ENCODE assay signal across 19 mouse cellular contexts in the genomic region with DNA sequence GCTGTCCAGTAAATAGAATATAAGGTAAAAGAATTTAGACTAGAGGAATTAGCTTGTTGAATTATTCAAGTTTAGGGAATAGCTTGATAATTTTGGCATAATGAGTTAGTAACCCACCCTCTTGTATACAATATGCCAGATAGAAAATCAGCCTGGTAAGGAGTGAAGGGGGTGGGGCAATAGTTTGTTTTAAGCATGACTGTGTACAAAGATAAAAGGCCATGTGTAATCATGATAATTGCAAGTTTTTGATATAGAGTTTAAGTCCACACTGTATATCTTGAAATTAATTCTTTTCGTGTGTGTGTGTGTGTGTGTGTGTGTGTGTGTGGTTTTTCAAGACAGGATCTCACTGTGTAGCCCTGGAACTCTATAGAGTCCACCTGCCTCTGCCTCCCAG. TPM values are rescaled to one million over a fixed set of nuclear protein-coding genes. Genes with fewer than 3 reads are reported as not detected.
"Had no signal": no experiment of that assay in that cellular context is flagged by ENCODE, and none has a peak within 500 bp of the region (broad histone marks: within the 10 kb centered on the region; RNA-seq: fewer than 3 reads in every experiment).

No protein-coding gene starts in this region.

- DNase-seq: kidney, adult 18-20 months; kidney, postnatal 10 days; lung, adult 2 months; lung, postnatal 36 days; retina, postnatal 1 day; right cerebral cortex, postnatal 4 days; spleen, adult 18-20 months; thymus, adult 18-20 months; thymus, postnatal 14 days had no signal

- ATAC-seq: lung, postnatal 0 days had no signal

- H3K27me3 ChIP-seq: neural tube, embryonic 12.5 days had no signal

- H3K36me3 ChIP-seq: neural tube, embryonic 12.5 days had no signal

- H3K9me3 ChIP-seq: limb, embryonic 10.5 days; neural tube, embryonic 12.5 days had no signal

- H3K4me2 ChIP-seq: midbrain, embryonic 11.5 days had no signal

- H3K9ac ChIP-seq: neural tube, embryonic 12.5 days had no signal

- H3K27ac ChIP-seq: left cerebral cortex, adult 2 months; limb, embryonic 10.5 days; neural tube, embryonic 12.5 days had no signal

- H3K4me3 ChIP-seq: left cerebral cortex, adult 2 months; limb, embryonic 10.5 days; neural tube, embryonic 12.5 days had no signal

RNA-seq across cellular contexts. Expression of a gene that starts 49.2 kb away (rescaled TPM):
- total RNA-seq: megakaryocyte, adult 5-6 weeks; midbrain, postnatal 0 days had no signal
- polyA plus RNA-seq: intestine, embryonic 14.5 days; kidney, embryonic 14.5 days; limb, embryonic 10.5 days; midbrain, embryonic 11.5 days; neural tube, embryonic 12.5 days; stomach, embryonic 14.5 days had no signal
